Mouse (Mus musculus) lung, adult 2 months (tissue): ENCODE measurements around the gene Kctd20.

Experiments used
- CTCF ChIP-seq: fragments of 200-500 bp; IDR thresholded peaks from 2 replicates; pipeline ENCODE4 v1.5.1; 2011; ENCODE audit warnings: mild to moderate bottlenecking, low read length, control low read depth; ENCODE audit not compliant: insufficient read depth
- POLR2A ChIP-seq: fragments of 200-500 bp; IDR thresholded peaks from 2 replicates; pipeline ENCODE4 v1.6.1; 2011; ENCODE audit warnings: low read depth, mild to moderate bottlenecking, control low read depth, low read length, borderline replicate concordance; ENCODE audit errors: extremely low read depth

DNA sequence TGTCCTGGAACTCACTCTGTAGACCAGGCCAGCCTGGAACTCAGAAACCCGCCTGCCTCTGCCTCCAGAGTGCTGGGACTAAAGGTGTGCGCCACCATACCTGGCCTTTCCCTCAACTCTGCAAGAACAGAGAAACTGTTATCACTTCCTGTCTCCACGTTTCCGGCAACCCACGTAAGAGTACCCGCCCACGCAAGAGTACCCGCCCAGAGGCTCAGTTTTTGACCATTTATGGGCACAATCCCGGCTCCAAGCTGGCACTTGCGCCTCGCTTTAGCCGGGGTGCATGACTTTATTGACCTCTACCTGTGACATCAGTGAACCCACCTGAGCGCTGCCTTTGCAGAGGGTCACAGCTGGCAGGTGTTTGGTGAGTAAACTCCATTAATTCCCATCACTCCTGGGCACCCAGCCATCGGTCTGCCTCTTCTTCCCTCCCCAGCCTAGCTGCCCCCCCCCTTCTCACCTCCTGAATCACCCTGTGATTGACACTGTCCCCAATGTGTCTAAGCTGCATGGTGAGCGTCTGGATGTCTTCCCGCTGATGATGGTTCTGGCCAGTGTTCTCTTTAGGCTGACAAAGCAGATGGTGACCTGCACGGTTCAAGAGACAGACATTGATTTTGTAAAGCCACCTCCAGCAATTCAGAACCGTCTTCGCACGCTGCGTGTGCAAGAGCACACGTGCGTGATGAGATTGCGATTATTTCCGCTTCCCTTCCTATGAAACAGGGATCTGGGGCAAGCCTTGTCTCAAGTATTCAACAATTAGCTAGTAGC is 10.8 kb upstream of the Kctd20 start:
- TF ChIP-seq POLR2A (no peak), CTCF (no peak)
